Mouse (Mus musculus) embryonic facial prominence, embryonic 13.5 days (tissue): ENCODE data around the gene Nt5dc3. TPM values are rescaled to one million over a fixed set of nuclear protein-coding genes. Genes with fewer than 3 reads are reported as not detected.

ENCODE experiments used
- ATAC-seq: fragments of 200-750 bp; cut with Nextera tagmentation; 2 replicates; pipeline ENCODE4 v1.8.0; 2017; ENCODE audit warnings: low read depth; ENCODE audit not compliant: insufficient number of reproducible peaks, insufficient read depth, low FRiP score, low TSS enrichment
- H3K27ac ChIP-seq: fragments of 300-500 bp; sonication (generic); 2 replicates; pipeline ENCODE4 v1.5.1; 2015; ENCODE audit warnings: moderate library complexity, mild to moderate bottlenecking, inconsistent platforms
- H3K27me3 ChIP-seq: fragments of 300-500 bp; sonication (generic); 2 replicates; pipeline ENCODE4 v1.6.1; 2015; ENCODE audit warnings: mild to moderate bottlenecking, inconsistent platforms
- H3K36me3 ChIP-seq: fragments of 300-500 bp; sonication (generic); 2 replicates; pipeline ENCODE4 v1.6.1; 2015; ENCODE audit warnings: mild to moderate bottlenecking, inconsistent platforms
- H3K4me1 ChIP-seq: fragments of 300-500 bp; sonication (generic); 2 replicates; pipeline ENCODE4 v1.6.1; 2015; ENCODE audit warnings: inconsistent platforms
- H3K4me2 ChIP-seq: fragments of 300-500 bp; sonication (generic); 2 replicates; pipeline ENCODE4 v1.6.1; 2015; ENCODE audit warnings: moderate library complexity, mild to moderate bottlenecking, inconsistent platforms
- H3K4me3 ChIP-seq: fragments of 300-500 bp; sonication (generic); 2 replicates; pipeline ENCODE4 v1.5.1; 2015; ENCODE audit warnings: mild to moderate bottlenecking, inconsistent platforms
- H3K9ac ChIP-seq: fragments of 300-500 bp; sonication (generic); 2 replicates; pipeline ENCODE4 v1.6.1; 2015; ENCODE audit warnings: mild to moderate bottlenecking, inconsistent platforms
- H3K9me3 ChIP-seq: fragments of 300-500 bp; sonication (generic); 2 replicates; pipeline ENCODE4 v1.6.1; 2016; ENCODE audit warnings: inconsistent platforms
- WGBS: fragments of 180-500 bp; shearing (Covaris S2); methylation state at CpG from one replicate; pipeline ENCODE4 v1.1.7; 2015; ENCODE audit warnings: mixed read lengths; 5-methylcytosine and 5-hydroxymethylcytosine counted together
- polyA plus RNA-seq: library from polyadenylated mRNA; unstranded; fragments of >200 nt; fragmentation: Nextera tagmentation; extraction: Ambion mirVana; gene quantifications from 2 replicates; pipeline ENCODE4 v1.2.1, GENCODE M21; 2015

Nt5dc3 gene
- polyA plus RNA-seq, result 1.3 and 1.5 TPM in 2 replicates

- peak within 1 kb of the TSS; percentile 82 for H3K9ac ChIP-seq
- no peaks in the 10 kb centered on the region for H3K9me3 ChIP-seq
- H3K4me3 ChIP-seq, result peak within 1 kb of the TSS; percentile 69
- WGBS, result 1% methylated on average over 44 of the region's 44 CpGs
- H3K4me1 ChIP-seq, result peaks cover 18% of the 10 kb centered on the region; the same call in 1 of the 2 replicates
- H3K27ac ChIP-seq, result peak within 1 kb of the TSS; percentile 39; the same call in 1 of the 2 replicates
- ATAC-seq, result peak; percentile 92
- peaks cover 9% of the 10 kb centered on the region; the same call in 1 of the 2 replicates for H3K27me3 ChIP-seq
- no peaks in the 10 kb centered on the region for H3K36me3 ChIP-seq
- peak within 1 kb of the TSS; percentile 97 for H3K4me2 ChIP-seq
These were observed at the start of gene Nt5dc3 for GRCm38 (mm10) chr10:86778398-86779116. TSS of gene Nt5dc3 (plus strand) at chr10:86779005.

- Histone ChIP-seq H3K27me3 (no peaks in the 10 kb centered on the region), H3K9me3 (no peaks in the 10 kb centered on the region), H3K4me3 (peak overlapping the region; percentile 52), H3K36me3 (no peaks in the 10 kb centered on the region), H3K4me1 (peaks cover 27% of the 10 kb centered on the region), H3K9ac (peak overlapping the region; percentile 73), H3K27ac (peak overlapping the region; percentile 77), H3K4me2 (peak overlapping the region; percentile 67)
- WGBS, result 8% methylated on average over 22 of the region's 22 CpGs
- ATAC-seq, result no peak
These were observed 47.8 kb upstream of the Nt5dc3 start for GRCm38 (mm10) chr10:86730823-86731499.

GRCm38 (mm10) chr10:86731500-86731863, 47.3 kb upstream of the Nt5dc3 start:
- H3K4me1 ChIP-seq, result peaks cover 27% of the 10 kb centered on the region
- no peaks in the 10 kb centered on the region for H3K27me3 ChIP-seq
- no peak overlapping the region for H3K4me2 ChIP-seq
- ATAC-seq, result no peak
- no peaks in the 10 kb centered on the region for H3K9me3 ChIP-seq
- H3K36me3 ChIP-seq, result no peaks in the 10 kb centered on the region
- no peak overlapping the region for H3K27ac ChIP-seq
- 52% methylated on average over 2 of the region's 2 CpGs for WGBS
- H3K9ac ChIP-seq, result no peak overlapping the region
- no peak overlapping the region for H3K4me3 ChIP-seq

DNA sequence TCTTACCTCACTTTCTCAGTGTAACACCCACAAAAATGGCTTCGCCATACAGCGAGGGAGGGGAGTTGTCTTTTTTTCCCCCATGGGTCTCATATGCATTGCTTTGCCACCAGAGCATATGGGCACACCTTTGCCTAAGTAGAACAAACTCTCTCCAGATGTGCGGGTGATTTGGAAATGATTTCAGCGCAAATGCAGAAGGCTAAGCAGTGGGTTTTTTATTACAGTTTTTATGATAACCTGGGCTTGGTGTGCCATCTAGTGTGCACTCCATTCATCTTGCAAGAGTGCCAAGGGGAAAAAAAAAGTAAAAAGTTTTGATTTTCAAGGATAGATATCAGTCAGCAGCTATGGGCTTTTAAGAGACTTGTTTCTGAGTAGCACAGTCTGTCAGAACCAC, 43.8 kb upstream of the Nt5dc3 start:
- Histone ChIP-seq H3K9ac (no peak overlapping the region), H3K27ac (no peak overlapping the region), H3K4me2 (peak overlapping the region; percentile 23; the same call in 1 of the 2 replicates), H3K9me3 (no peaks in the 10 kb centered on the region), H3K36me3 (no peaks in the 10 kb centered on the region), H3K4me3 (no peak overlapping the region), H3K4me1 (peaks cover 11% of the 10 kb centered on the region), H3K27me3 (no peaks in the 10 kb centered on the region)
- ATAC-seq, result no peak
- 29% methylated on average over 4 of the region's 4 CpGs for WGBS

DNA sequence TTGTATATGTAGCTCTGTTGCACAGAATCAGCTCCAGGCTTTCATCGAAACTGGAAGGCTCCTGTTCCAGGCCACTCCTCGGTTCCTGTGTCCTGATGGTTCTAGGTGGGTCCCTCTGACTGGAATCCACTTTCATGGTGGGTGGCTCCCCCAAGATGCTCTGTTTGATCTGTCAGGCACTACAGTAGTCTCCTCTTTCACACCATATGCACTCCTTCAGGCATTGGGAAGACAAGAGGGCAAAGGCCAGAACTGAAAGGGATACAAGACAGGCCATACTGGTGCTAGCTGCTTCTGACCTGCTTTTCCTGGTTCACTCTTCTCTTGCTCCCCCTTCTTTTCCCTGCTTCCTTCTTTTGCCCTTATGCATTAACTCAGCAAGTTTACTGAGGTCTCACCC, 35.9 kb upstream of the Nt5dc3 start:
- no peak overlapping the region for H3K27ac ChIP-seq
- H3K4me3 ChIP-seq, result no peak overlapping the region
- H3K27me3 ChIP-seq, result no peaks in the 10 kb centered on the region
- no peaks in the 10 kb centered on the region for H3K36me3 ChIP-seq
- H3K9me3 ChIP-seq, result no peaks in the 10 kb centered on the region
- no peaks in the 10 kb centered on the region for H3K4me1 ChIP-seq
- 90% methylated on average over 2 of the region's 2 CpGs for WGBS
- H3K4me2 ChIP-seq, result no peak overlapping the region
- no peak for ATAC-seq
- no peak overlapping the region for H3K9ac ChIP-seq

DNA sequence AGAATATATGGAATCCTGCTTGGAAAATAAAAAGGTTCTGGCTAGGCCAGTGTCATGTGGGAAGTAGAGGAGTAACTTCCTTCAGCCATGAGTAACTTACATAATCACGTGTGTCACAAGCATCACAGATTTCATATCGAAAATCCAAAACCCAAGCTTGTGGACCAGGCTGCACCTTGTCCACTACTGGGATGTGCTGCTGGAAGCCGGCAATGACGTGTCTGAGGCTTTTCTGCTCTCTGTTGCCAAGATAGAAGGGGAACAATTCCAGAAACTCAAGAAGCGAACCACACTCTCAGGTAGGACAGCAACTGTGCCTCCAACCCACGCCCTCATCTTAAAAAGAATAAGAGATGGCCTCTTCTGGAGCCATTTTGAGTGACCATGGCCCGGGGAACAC, 34.5 kb upstream of the Nt5dc3 start:
- H3K4me1 ChIP-seq, result no peaks in the 10 kb centered on the region
- no peaks in the 10 kb centered on the region for H3K27me3 ChIP-seq
- no peaks in the 10 kb centered on the region for H3K9me3 ChIP-seq
- ATAC-seq, result no peak
- H3K4me3 ChIP-seq, result no peak overlapping the region
- H3K27ac ChIP-seq, result no peak overlapping the region
- WGBS, result 85% methylated on average over 7 of the region's 7 CpGs
- no peak overlapping the region for H3K4me2 ChIP-seq
- H3K36me3 ChIP-seq, result no peaks in the 10 kb centered on the region
- no peak overlapping the region for H3K9ac ChIP-seq

GRCm38 (mm10) chr10:86755816-86756502, 22.8 kb upstream of the Nt5dc3 start:
- H3K4me1 ChIP-seq, result no peaks in the 10 kb centered on the region
- no peak for ATAC-seq
- no peak overlapping the region for H3K27ac ChIP-seq
- 76% methylated on average over 6 of the region's 6 CpGs for WGBS
- no peaks in the 10 kb centered on the region for H3K27me3 ChIP-seq
- no peak overlapping the region for H3K4me2 ChIP-seq
- no peaks in the 10 kb centered on the region for H3K36me3 ChIP-seq
- H3K9me3 ChIP-seq, result no peaks in the 10 kb centered on the region
- H3K4me3 ChIP-seq, result no peak overlapping the region
- no peak overlapping the region for H3K9ac ChIP-seq

DNA sequence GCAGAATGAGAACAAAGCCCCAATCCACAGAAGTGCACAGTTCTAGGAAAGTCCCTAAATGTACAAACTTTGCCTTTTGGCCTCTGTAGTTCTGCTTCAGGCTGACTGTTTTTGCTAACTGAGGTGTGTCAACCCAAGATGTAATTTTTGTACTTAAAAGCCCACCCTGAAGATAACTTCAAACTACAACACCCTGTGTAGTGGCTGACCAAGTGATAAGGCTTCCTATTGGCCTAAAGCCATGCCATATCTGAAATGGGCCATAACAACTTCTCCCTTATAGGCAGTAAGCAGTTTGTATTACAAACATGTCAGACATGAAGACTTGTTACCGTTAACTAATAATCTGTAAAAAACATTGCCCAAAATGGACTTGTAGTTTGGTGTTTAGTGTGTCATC, 21.1 kb upstream of the Nt5dc3 start:
- Histone ChIP-seq H3K27me3 (no peaks in the 10 kb centered on the region), H3K4me2 (no peak overlapping the region), H3K4me1 (0 out of 2 replicates have a peak, but pooled peaks cover 5% of the 10 kb centered on the region), H3K36me3 (no peaks in the 10 kb centered on the region), H3K9me3 (no peaks in the 10 kb centered on the region), H3K27ac (no peak overlapping the region), H3K4me3 (no peak overlapping the region), H3K9ac (no peak overlapping the region)
- no peak for ATAC-seq
- 93% methylated on average over 1 of the region's 1 CpGs for WGBS

DNA sequence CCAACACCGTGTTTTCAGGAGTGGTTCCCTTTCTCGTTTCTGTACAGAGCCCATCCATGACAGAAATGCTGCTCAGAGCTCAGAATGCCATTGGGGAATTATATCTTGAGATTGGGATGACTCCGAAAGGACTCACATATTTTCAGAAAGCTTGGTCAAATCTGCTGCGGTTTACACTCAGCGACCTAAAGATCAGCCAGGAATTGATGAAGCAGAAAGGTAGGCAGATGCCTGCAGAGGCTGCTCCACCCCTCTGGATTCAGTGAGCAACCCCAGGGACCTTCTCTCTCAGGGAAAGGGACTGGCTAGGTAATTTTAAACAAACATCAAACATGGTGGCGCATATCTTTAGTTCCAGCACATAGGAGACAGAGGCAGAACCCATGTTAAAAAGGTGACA, 20.6 kb upstream of the Nt5dc3 start:
- no peak overlapping the region for H3K4me3 ChIP-seq
- H3K27me3 ChIP-seq, result no peaks in the 10 kb centered on the region
- 0 out of 2 replicates have a peak, but pooled peaks cover 5% of the 10 kb centered on the region for H3K4me1 ChIP-seq
- no peak for ATAC-seq
- H3K4me2 ChIP-seq, result no peak overlapping the region
- no peaks in the 10 kb centered on the region for H3K9me3 ChIP-seq
- WGBS, result 91% methylated on average over 6 of the region's 6 CpGs
- H3K36me3 ChIP-seq, result no peaks in the 10 kb centered on the region
- H3K27ac ChIP-seq, result no peak overlapping the region
- H3K9ac ChIP-seq, result no peak overlapping the region

GRCm38 (mm10) chr10:86761236-86761635, 17.6 kb upstream of the Nt5dc3 start:
- 0 out of 2 replicates have a peak, but pooled peaks cover 5% of the 10 kb centered on the region for H3K4me1 ChIP-seq
- WGBS, result 80% methylated on average over 1 of the region's 1 CpGs
- no peak overlapping the region for H3K4me3 ChIP-seq
- no peaks in the 10 kb centered on the region for H3K27me3 ChIP-seq
- ATAC-seq, result no peak
- no peak overlapping the region for H3K4me2 ChIP-seq
- no peaks in the 10 kb centered on the region for H3K36me3 ChIP-seq
- H3K27ac ChIP-seq, result no peak overlapping the region
- no peak overlapping the region for H3K9ac ChIP-seq
- no peaks in the 10 kb centered on the region for H3K9me3 ChIP-seq

DNA sequence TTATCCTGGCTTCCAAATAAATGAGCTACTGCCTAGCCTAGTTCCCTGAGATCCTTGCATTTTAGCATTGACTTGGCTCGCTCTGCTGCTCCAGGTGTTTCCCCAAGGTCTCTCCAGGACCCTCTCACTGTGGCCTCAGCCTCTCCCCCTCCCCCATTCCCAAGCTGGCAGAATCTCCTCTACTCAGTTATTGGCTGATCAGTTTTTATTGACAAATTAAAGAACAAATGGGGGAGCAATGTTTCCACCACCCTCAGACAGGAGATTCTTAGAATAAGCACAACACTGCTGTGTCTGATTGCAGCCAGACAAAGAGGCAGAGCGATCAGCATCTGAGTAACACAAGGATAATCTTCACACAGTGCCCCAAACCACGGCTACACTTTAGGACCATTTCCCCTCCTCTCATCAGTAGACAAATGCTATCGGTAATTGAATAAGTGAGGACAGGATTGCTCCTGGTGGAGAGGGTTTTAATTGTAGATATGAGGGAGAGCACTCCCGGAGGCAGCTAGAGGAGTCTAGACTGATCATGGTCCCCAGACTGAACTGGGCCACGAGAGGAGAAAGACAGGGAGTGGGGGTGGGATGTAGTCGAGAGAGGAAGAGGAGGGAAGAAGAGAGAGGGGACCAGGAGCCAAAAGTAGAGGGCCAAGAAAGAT, 17.0 kb upstream of the Nt5dc3 start:
- H3K4me3 ChIP-seq, result no peak overlapping the region
- H3K27me3 ChIP-seq, result no peaks in the 10 kb centered on the region
- H3K36me3 ChIP-seq, result no peaks in the 10 kb centered on the region
- no peak overlapping the region for H3K4me2 ChIP-seq
- H3K9ac ChIP-seq, result no peak overlapping the region
- H3K9me3 ChIP-seq, result no peaks in the 10 kb centered on the region
- 40% methylated on average over 7 of the region's 7 CpGs for WGBS
- ATAC-seq, result no peak
- no peak overlapping the region for H3K27ac ChIP-seq
- 0 out of 2 replicates have a peak, but pooled peaks cover 5% of the 10 kb centered on the region for H3K4me1 ChIP-seq
